In genomic region chr7:79934862-79935510, GRCm38 (mm10) we compare ENCODE assay signal across 8 mouse cellular contexts. TPM values are rescaled to one million over a fixed set of nuclear protein-coding genes. Genes with fewer than 3 reads are reported as not detected.
DNase-seq lines count a peak whose midpoint lies in the region; ATAC-seq lines count a peak whose summit lies in the region.

Gene Arpin (minus strand): TSS chr7:79935359.

- ATAC-seq in CD4-positive, CD25-positive, alpha-beta regulatory T cell, adult 4 months, result no peak
- peak; percentile 90 for ATAC-seq in intestine, embryonic 16.5 days
- 0 out of 2 replicates have a peak, but pooled peaks have one; percentile 50 for ATAC-seq in megakaryocyte-erythroid progenitor cell, adult 5-6 weeks (replicated peaks; ENCODE audit: low FRiP score, low TSS enrichment, poor library complexity, severe bottlenecking)

- H3K4me1 ChIP-seq in intestine, embryonic 16.5 days (ENCODE audit: control insufficient read depth, insufficient read depth, low read length), result peaks cover 9% of the 10 kb centered on the region

- H3K9me3 ChIP-seq in intestine, embryonic 16.5 days (ENCODE audit: control insufficient read depth, low read length), result no peaks in the 10 kb centered on the region

- 0 out of 2 replicates have a peak, but pooled peaks cover 3% of the 10 kb centered on the region for H3K36me3 ChIP-seq in intestine, embryonic 16.5 days (ENCODE audit: control insufficient read depth, insufficient read depth, low read length)

- H3K4me2 ChIP-seq in intestine, embryonic 16.5 days (ENCODE audit: low read depth, low read length), result peak within 1 kb of the TSS; percentile 80

- WGBS in intestine, embryonic 16.5 days, result 1% methylated on average over 32 of the region's 32 CpGs

- H3K27me3 ChIP-seq in intestine, embryonic 16.5 days (replicated peaks; ENCODE audit: control insufficient read depth, insufficient read depth, low read length), result no peaks in the 10 kb centered on the region

- intact Hi-C loops in left cerebral cortex, postnatal 25 days (cut with DNase I), result loop anchor here (5.0 to 10.0 kb wide), 2 partner anchors 92 to 150 kb away; no protein-coding TSS in a partner anchor

- DNase-seq in CD4-positive, CD25-positive, alpha-beta regulatory T cell, adult 2 months (ENCODE audit: low read depth, low spot score), result peak; percentile 5
- peak; percentile 86 for DNase-seq in embryo, embryonic 11 days
- DNase-seq in gonadal fat pad, adult 2 months (ENCODE audit: low read depth), result no peak
- DNase-seq in left cerebral cortex, postnatal 25 days (ENCODE audit: low spot score in 2 of 2), result peak; percentile 41 to 58
- DNase-seq in right cerebral cortex, postnatal 36 days (ENCODE audit: low spot score in 2 of 2), result peak; percentile 22 to 41

- H3K9ac ChIP-seq in intestine, embryonic 16.5 days (ENCODE audit: low read depth, low read length), result peak within 1 kb of the TSS; percentile 87

- peak within 1 kb of the TSS; percentile 70 for H3K4me3 ChIP-seq in intestine, embryonic 16.5 days (ENCODE audit: low read length)

- peak within 1 kb of the TSS; percentile 97 for H3K27ac ChIP-seq in intestine, embryonic 16.5 days (ENCODE audit: low read length)

RNA-seq across cellular contexts. Expression of gene Arpin, which starts in this region (rescaled TPM):
- not detected for polyA plus RNA-seq in CD4-positive, CD25-positive, alpha-beta regulatory T cell, adult 4 months (2017; shearing (Covaris generic))
- polyA plus RNA-seq in gonadal fat pad, adult 2 months (2012; rRNA removed), result 10.7 and 13.5 TPM in 2 replicates
- 58.0 and 60.8 TPM in 2 replicates for polyA plus RNA-seq in intestine, embryonic 16.5 days (2015; fragmentation: Nextera tagmentation; extraction: Ambion mirVana)
- total RNA-seq in left cerebral cortex, postnatal 25 days (2021), result 10 to 100 TPM; 10.4 to 11.0 TPM
- not detected in 2 replicates for total RNA-seq in megakaryocyte-erythroid progenitor cell, adult 5-6 weeks (2014; fragmentation: Nextera tagmentation)
- 0.28 TPM in 1 of 2 replicates, not detected in the other for total RNA-seq in megakaryocyte-erythroid progenitor cell, adult 5-6 weeks (2017)

Comparison
In these comparisons a context has a peak if more than half of its experiments do, and no peak if none do; other contexts are left out.
1. RNA of gene Arpin (total RNA-seq): 10.4 to 11.0 TPM in left cerebral cortex, postnatal 25 days; 0.28 TPM in megakaryocyte-erythroid progenitor cell, adult 5-6 weeks; every median in the first group is over 4 times any median in the second.
2. Peak in ATAC-seq in megakaryocyte-erythroid progenitor cell, adult 5-6 weeks; RNA of the gene not detected or under 1 TPM.